Mouse (Mus musculus) megakaryocyte, adult 5-6 weeks (primary cell): ENCODE data around the gene Gatad2a. TPM values are rescaled to one million over a fixed set of nuclear protein-coding genes. Genes with fewer than 3 reads are reported as not detected.
A peak's percentile ranks its signal among the peaks of the same experiment; 100 is the strongest.

Experiments used
- ATAC-seq: 2 replicates; pipeline ENCODE4 v1.8.0; 2016; ENCODE audit warnings: mild to moderate bottlenecking, inconsistent platforms; ENCODE audit not compliant: poor library complexity, severe bottlenecking
- total RNA-seq, 2 experiments: library from RNA; stranded (forward) in 1 of 2; stranded (reverse) in 1 of 2; fragments of 153-499, 151-499 nt in 1 of 2; fragments of 221-1000, 200-1000 nt in 1 of 2; gene quantifications; 2 replicates each; pipeline versions ENCODE4 v1.2.3 to v1.2.4; 2015 to 2017

Gene Gatad2a
- total RNA-seq, 2 experiments from 2014 or later = 62.0 to 62.5 TPM

DNA sequence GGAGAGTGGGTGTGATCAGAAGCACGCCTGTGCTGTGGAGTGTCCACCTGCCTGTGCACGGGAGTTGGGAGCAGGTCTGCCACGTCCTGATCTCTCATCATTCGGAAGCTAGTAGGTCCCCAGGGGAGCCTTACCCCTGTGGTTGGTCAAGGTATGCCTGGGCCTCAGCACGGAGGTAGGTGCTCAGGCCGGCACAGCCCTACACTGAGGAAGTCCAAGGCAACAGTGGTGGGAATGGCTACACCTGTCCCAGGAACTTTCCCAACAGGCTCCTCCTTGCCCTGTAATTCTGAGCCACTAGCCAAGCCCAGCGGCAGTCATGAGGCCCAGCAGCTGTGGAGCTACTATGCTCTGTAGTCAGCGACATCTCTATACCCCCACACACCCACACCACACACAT is 116.5 kb downstream of the Gatad2a start:
- ATAC-seq = no peak

- ATAC-seq = no peak
Measured at GRCm38 (mm10) chr8:69877992-69878391, 118.2 kb downstream of the Gatad2a start.

- ATAC-seq = no peak
Measured at GRCm38 (mm10) chr8:69877396-69877795, 118.8 kb downstream of the Gatad2a start.

DNA sequence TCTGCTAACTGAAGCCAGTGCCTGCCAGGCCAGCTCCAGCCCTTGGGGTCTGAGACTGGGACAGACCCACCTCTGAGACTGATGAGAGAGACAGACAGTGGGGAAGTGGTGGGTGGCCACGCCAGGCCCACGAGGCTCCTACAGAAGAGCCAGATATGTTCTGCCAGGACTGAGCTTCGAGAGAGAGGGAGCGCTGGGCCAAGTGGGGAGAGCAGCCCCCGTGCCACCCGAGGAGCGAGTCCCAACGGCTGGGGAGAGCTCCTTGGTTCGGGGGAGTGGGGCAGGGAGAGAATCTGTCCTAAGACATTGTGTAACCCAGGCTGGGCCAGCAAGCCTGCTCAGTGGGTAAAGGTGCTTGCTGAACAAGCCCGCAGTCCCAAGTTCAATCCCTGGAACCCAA is 119.2 kb downstream of the Gatad2a start:
- no peak for ATAC-seq

- ATAC-seq = no peak
Measured at GRCm38 (mm10) chr8:69876097-69876496, 120.1 kb downstream of the Gatad2a start.

DNA sequence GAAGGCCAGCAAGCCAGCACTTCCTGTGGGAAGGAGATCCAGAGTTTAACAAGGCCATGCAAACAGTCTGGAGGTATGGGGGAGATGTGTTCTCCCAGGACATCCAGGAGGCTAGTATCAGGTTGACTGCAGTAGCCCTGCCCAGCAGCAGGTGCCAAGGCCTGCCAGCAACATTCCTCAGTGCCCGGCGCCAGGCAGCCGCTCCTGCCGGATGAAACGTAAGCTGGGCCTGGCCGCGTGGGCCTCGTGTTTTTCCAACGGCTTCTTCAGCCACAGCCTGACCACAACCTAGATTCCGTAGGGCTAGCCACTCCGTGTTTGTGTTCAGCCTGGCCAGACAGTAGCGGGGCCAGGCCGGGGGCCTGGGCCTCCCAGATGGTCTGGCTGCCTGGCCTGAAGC is 121.5 kb downstream of the Gatad2a start:
- no peak for ATAC-seq

- peak; percentile 60 for ATAC-seq
Measured at GRCm38 (mm10) chr8:69874155-69874554, 122.0 kb downstream of the Gatad2a start.

DNA sequence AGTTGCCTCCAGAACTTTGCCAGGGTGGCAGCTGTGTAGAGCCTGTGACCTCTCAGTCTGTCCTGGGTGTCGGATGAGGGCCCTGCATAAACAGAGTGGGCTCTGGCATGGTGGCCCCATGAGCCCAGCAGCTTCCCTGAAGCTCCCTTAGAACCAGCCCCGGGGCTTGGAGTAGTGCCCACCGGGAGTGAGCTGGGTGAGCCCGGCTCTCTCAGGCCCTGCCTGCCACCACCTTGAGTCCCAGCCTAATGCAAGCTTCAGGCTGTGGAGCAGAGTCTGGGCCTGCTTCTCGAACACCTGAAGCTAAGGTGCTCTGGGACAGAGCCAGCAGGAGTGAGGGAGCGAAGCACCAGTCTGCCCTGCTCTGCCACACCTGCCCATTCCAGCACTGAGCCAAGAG is 125.3 kb downstream of the Gatad2a start:
- ATAC-seq = no peak

DNA sequence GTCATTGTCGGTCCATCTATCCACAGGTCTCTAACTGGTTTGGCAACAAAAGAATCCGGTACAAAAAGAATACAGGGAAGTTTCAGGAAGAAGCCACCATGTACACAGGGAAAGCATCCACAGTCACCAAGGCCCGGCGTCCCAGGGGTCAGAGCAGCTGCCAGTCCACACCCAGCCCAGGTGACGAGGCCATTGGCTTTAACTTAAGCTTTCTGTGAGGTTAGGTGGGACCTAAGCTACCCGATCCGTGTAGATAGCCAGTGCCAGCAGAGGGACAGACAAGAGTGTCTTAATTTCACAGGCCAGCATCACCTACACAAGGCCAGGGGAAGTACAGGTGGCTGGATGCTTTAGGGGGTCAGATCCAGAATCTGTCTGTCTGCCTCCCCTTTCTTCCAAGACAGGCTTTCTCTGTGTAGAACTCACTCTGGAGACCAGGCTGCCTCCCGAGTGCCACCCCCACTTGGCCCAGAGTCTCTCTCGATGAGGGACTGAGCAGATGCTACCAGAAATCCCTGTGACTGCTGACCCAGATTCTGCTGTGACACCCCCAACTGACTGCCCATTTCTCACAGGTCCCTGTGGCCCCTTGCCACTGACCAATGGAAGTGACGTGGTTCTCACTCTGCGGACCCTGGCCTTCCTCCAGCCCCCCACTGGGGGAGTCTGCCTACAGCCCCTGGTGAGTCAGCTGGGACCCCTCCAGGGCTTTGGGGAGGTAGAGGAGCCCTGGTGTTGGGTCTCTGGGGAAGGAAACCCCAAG is 126.0 kb downstream of the Gatad2a start:
- no peak for ATAC-seq

DNA sequence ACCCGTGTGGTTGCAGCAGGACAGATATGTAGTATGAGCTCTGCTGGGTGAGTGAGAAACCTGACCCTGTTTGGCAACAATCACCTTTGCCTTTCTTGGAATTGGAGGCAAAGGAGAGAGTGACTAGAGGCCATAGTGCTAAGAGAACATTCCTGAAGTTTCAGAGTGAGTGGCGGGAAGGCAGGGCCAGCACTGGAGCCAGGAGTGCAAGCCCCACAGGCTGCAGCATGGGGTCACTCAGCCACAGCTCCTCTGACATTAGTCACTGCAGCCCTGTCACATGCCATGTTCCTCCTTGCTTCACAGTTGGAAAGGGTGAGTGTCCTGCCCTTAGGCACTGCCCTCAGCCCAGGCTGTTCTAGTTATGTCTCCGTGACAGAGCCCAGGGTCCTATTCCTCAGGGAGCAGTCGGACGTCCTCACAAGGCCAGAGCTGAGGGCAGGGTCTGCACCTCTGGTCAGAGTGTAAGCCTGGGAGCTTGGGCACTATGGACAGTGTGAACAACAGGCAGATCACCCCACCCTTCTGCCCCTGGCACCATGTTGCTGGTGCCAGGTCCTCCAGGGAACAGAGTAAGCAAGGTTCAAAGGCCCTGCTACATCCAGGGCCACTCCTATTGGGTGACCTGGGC is 128.4 kb downstream of the Gatad2a start:
- no peak for ATAC-seq

GRCm38 (mm10) chr8:69864180-69864579 is 132.0 kb downstream of the Gatad2a start:
- no peak for ATAC-seq

DNA sequence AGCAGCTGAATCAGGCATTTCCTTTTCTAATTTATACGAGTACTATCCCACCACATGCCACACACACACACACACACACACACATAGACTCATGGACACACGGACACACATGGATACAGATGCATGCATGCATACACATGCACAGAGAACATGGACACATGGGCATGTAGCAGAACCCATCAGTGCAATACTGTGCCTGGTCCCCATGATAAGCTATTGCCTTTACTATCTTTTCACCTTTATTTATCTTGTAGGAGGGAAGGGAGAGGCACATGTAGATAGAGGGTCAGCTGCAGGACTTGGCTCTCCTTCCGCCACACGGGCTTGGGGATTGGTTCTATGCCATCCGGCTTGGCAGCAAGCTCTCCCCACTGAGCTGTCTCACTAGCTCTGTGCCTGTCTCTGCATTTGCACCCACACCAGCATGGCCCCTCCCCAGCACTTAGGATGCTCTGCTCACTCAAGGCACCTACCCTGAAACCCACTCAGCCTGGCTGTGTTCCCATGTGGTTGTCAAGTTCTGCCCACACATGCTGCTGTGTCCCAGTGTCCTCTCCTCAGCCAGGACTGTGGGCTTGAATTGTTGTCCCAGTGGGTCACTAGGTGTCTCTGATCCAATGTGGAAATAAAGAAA is 132.7 kb downstream of the Gatad2a start:
- ATAC-seq = no peak

GRCm38 (mm10) chr8:69861251-69861650 is 134.9 kb downstream of the Gatad2a start:
- ATAC-seq = peak; percentile 71

DNA sequence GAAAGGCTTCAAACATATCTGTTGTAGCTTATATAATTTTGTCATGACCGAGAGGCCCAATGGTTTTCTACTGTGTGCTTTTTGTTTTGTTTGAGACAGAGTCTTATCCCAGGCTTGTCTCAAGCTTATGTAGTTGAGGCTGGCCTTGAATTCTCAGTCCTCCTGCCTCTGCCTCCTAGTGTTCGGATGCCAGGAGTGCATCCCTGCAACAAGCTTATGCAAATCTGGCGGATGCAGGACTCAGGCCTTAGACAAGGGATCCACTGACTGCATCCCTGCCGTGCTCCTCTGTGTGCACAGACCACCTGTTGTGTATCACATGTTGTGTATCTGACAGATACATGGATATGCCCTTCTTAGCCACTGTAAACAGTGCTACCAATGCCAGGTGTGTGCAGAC is 135.4 kb downstream of the Gatad2a start:
- ATAC-seq = no peak

Other genes with a start within 250 kb of the Gatad2a start
- gene Zfp963, start 246.4 kb downstream of the Gatad2a start, total RNA-seq (2015) = 7.2 and 8.0 TPM in 2 replicates
- gene Zfp963, start 246.4 kb downstream of the Gatad2a start, total RNA-seq (2017) = 3.7 and 5.5 TPM in 2 replicates
- gene Gm20422, start 221.5 kb downstream of the Gatad2a start, total RNA-seq (2015) = not detected in 2 replicates
- gene Gm20422, start 221.5 kb downstream of the Gatad2a start, total RNA-seq (2017) = 0.33 and 0.45 TPM in 2 replicates
- 19.5 and 21.1 TPM in 2 replicates for gene Atp13a1, start 205.2 kb downstream of the Gatad2a start, total RNA-seq (2015)
- gene Atp13a1, start 205.2 kb downstream of the Gatad2a start, total RNA-seq (2017) = 15.6 and 16.9 TPM in 2 replicates
- gene Zfp866, start 205.2 kb downstream of the Gatad2a start, total RNA-seq (2015) = 23.6 TPM in 2 replicates
- gene Zfp866, start 205.2 kb downstream of the Gatad2a start, total RNA-seq (2017) = 24.9 and 27.2 TPM in 2 replicates
- 60.6 and 62.2 TPM in 2 replicates for gene Gmip, start 187.7 kb downstream of the Gatad2a start, total RNA-seq (2015)
- 59.3 and 82.0 TPM in 2 replicates for gene Gmip, start 187.7 kb downstream of the Gatad2a start, total RNA-seq (2017)
- gene Lpar2, start 174.0 kb downstream of the Gatad2a start, total RNA-seq (2015) = 1.7 and 2.0 TPM in 2 replicates
- 0.57 and 0.59 TPM in 2 replicates for gene Lpar2, start 174.0 kb downstream of the Gatad2a start, total RNA-seq (2017)
- gene Pbx4, start 163.9 kb downstream of the Gatad2a start, total RNA-seq (2015) = 1.3 and 2.4 TPM in 2 replicates
- gene Pbx4, start 163.9 kb downstream of the Gatad2a start, total RNA-seq (2017) = 0.57 and 1.9 TPM in 2 replicates
- gene Cilp2, start 108.7 kb downstream of the Gatad2a start, total RNA-seq (2015) = not detected in 2 replicates
- not detected in 2 replicates for gene Cilp2, start 108.7 kb downstream of the Gatad2a start, total RNA-seq (2017)
- 0.27 TPM in 1 of 2 replicates, not detected in the other for gene Tssk6, start 94.2 kb downstream of the Gatad2a start, total RNA-seq (2015)
- 0.16 and 0.26 TPM in 2 replicates for gene Tssk6, start 94.2 kb downstream of the Gatad2a start, total RNA-seq (2017)
- 63.4 and 75.7 TPM in 2 replicates for gene Ndufa13, start 93.8 kb downstream of the Gatad2a start, total RNA-seq (2015)
- 120 and 143 TPM in 2 replicates for gene Ndufa13, start 93.8 kb downstream of the Gatad2a start, total RNA-seq (2017)
- 3.1 TPM in 1 of 2 replicates, not detected in the other for gene Yjefn3, start 93.7 kb downstream of the Gatad2a start, total RNA-seq (2015)
- gene Yjefn3, start 93.7 kb downstream of the Gatad2a start, total RNA-seq (2017) = not detected in 2 replicates
- 28.1 and 28.4 TPM in 2 replicates for gene Mau2, start 46.4 kb upstream of the Gatad2a start, total RNA-seq (2015)
- 28.1 and 33.8 TPM in 2 replicates for gene Mau2, start 46.4 kb upstream of the Gatad2a start, total RNA-seq (2017)
- gene Sugp1, start 46.4 kb upstream of the Gatad2a start, total RNA-seq (2015) = 11.6 and 15.0 TPM in 2 replicates
- 17.3 and 24.1 TPM in 2 replicates for gene Sugp1, start 46.4 kb upstream of the Gatad2a start, total RNA-seq (2017)
- not detected in 2 replicates for gene Tm6sf2, start 76.5 kb upstream of the Gatad2a start, total RNA-seq (2015)
- gene Tm6sf2, start 76.5 kb upstream of the Gatad2a start, total RNA-seq (2017) = not detected in 2 replicates
- not detected in 2 replicates for gene Hapln4, start 87.1 kb upstream of the Gatad2a start, total RNA-seq (2015)
- not detected in 2 replicates for gene Hapln4, start 87.1 kb upstream of the Gatad2a start, total RNA-seq (2017)
- gene Ncan, start 124.5 kb upstream of the Gatad2a start, total RNA-seq (2015) = not detected in 2 replicates
- gene Ncan, start 124.5 kb upstream of the Gatad2a start, total RNA-seq (2017) = not detected in 2 replicates
- gene Nr2c2ap, start 134.9 kb upstream of the Gatad2a start, total RNA-seq (2015) = 19.5 and 25.6 TPM in 2 replicates
- gene Nr2c2ap, start 134.9 kb upstream of the Gatad2a start, total RNA-seq (2017) = 4.7 and 7.1 TPM in 2 replicates
- 13.6 and 16.3 TPM in 2 replicates for gene Rfxank, start 142.8 kb upstream of the Gatad2a start, total RNA-seq (2015)
- 12.5 and 14.5 TPM in 2 replicates for gene Rfxank, start 142.8 kb upstream of the Gatad2a start, total RNA-seq (2017)
- 35.3 and 51.3 TPM in 2 replicates for gene Borcs8, start 143.1 kb upstream of the Gatad2a start, total RNA-seq (2015)
- 32.2 and 35.8 TPM in 2 replicates for gene Borcs8, start 143.1 kb upstream of the Gatad2a start, total RNA-seq (2017)
- 0.39 TPM in 1 of 2 replicates, not detected in the other for gene Mef2b, start 143.3 kb upstream of the Gatad2a start, total RNA-seq (2015)
- gene Mef2b, start 143.3 kb upstream of the Gatad2a start, total RNA-seq (2017) = not detected in 2 replicates
- 7.4 and 7.8 TPM in 2 replicates for gene Tmem161a, start 176.0 kb upstream of the Gatad2a start, total RNA-seq (2015)
- 3.9 and 8.5 TPM in 2 replicates for gene Tmem161a, start 176.0 kb upstream of the Gatad2a start, total RNA-seq (2017)
- gene Slc25a42, start 215.9 kb upstream of the Gatad2a start, total RNA-seq (2015) = 0.75 and 1.4 TPM in 2 replicates
- 0.29 and 0.45 TPM in 2 replicates for gene Slc25a42, start 215.9 kb upstream of the Gatad2a start, total RNA-seq (2017)
- gene Sugp2, start 237.8 kb upstream of the Gatad2a start, total RNA-seq (2015) = 24.1 and 27.9 TPM in 2 replicates
- 19.5 and 23.1 TPM in 2 replicates for gene Sugp2, start 237.8 kb upstream of the Gatad2a start, total RNA-seq (2017)
- 4.4 and 4.5 TPM in 2 replicates for gene Armc6, start 238.1 kb upstream of the Gatad2a start, total RNA-seq (2015)
- 2.6 and 5.6 TPM in 2 replicates for gene Armc6, start 238.1 kb upstream of the Gatad2a start, total RNA-seq (2017)